Mouse (Mus musculus) kidney, embryonic 14.5 days (tissue): ENCODE measurements around the gene Sox13. TPM values are rescaled to one million over a fixed set of nuclear protein-coding genes. Genes with fewer than 3 reads are reported as not detected.

Experiments
- polyA plus RNA-seq: library from polyadenylated mRNA; unstranded; fragments of >200 nt; fragmentation: Nextera tagmentation; extraction: Ambion mirVana; gene quantifications from 2 replicates; pipeline ENCODE4 v1.2.1, GENCODE M21; 2014

Sox13 gene
- polyA plus RNA-seq, 1 experiment from 2014 or later: 16.2 TPM

Other genes with a start within 250 kb of the Sox13 start
- gene Golt1a, start 114.6 kb downstream of the Sox13 start, polyA plus RNA-seq: 2.6 and 6.1 TPM in 2 replicates
- gene Kiss1, start 102.5 kb downstream of the Sox13 start, polyA plus RNA-seq: not detected in 2 replicates
- gene Ren1, start 73.9 kb downstream of the Sox13 start, polyA plus RNA-seq: 50.2 and 92.1 TPM in 2 replicates
- 1.7 and 2.0 TPM in 2 replicates for gene Etnk2, start 60.8 kb downstream of the Sox13 start, polyA plus RNA-seq
- 818 and 1,095 TPM in 2 replicates for gene Snrpe, start 185.9 kb upstream of the Sox13 start, polyA plus RNA-seq
- 0.51 TPM in 1 of 2 replicates, not detected in the other for gene Zbed6, start 236.5 kb upstream of the Sox13 start, polyA plus RNA-seq
- 6.5 and 11.4 TPM in 2 replicates for gene Gm38394, start 236.9 kb upstream of the Sox13 start, polyA plus RNA-seq